Mouse (Mus musculus) retina, adult 2 months (tissue): ENCODE data around the gene Exd2.

ENCODE experiments used
- DNase-seq: peaks from one replicate; pipeline ENCODE4 v3.0.0-alpha.2; 2012; ENCODE audit warnings: low read depth, low spot score

Exd2 gene

GRCm38 (mm10) chr12:80495691-80496090 lies 32.8 kb downstream of the Exd2 start:
- DNase-seq = no peak

GRCm38 (mm10) chr12:80498356-80498755 lies 35.5 kb downstream of the Exd2 start:
- DNase-seq = no peak

GRCm38 (mm10) chr12:80500506-80500905 lies 37.6 kb downstream of the Exd2 start:
- no peak for DNase-seq

- DNase-seq = no peak
Measured at GRCm38 (mm10) chr12:80504718-80505117, 41.8 kb downstream of the Exd2 start.

- DNase-seq = no peak
Measured at GRCm38 (mm10) chr12:80507041-80507745, 44.3 kb downstream of the Exd2 start.

GRCm38 (mm10) chr12:80517977-80518376 lies 55.1 kb downstream of the Exd2 start, which contains the start of gene Galnt16:
TSS of gene Galnt16 (plus strand) at chr12:80518277.
- no peak for DNase-seq

GRCm38 (mm10) chr12:80518393-80518756 lies 55.5 kb downstream of the Exd2 start:
- no peak for DNase-seq

- no peak for DNase-seq
Measured at GRCm38 (mm10) chr12:80518757-80519620, 56.1 kb downstream of the Exd2 start.

GRCm38 (mm10) chr12:80519621-80520332 lies 56.9 kb downstream of the Exd2 start:
- DNase-seq = no peak

GRCm38 (mm10) chr12:80522006-80522405 lies 59.1 kb downstream of the Exd2 start:
- DNase-seq = no peak

GRCm38 (mm10) chr12:80524276-80524921 lies 61.5 kb downstream of the Exd2 start:
- no peak for DNase-seq

GRCm38 (mm10) chr12:80525513-80525912 lies 62.6 kb downstream of the Exd2 start:
- no peak for DNase-seq

GRCm38 (mm10) chr12:80526511-80526910 lies 63.6 kb downstream of the Exd2 start:
- DNase-seq = no peak

GRCm38 (mm10) chr12:80527727-80528389 lies 65.0 kb downstream of the Exd2 start:
- DNase-seq = no peak

GRCm38 (mm10) chr12:80530052-80530451 lies 67.2 kb downstream of the Exd2 start:
- DNase-seq = no peak

GRCm38 (mm10) chr12:80530630-80531029 lies 67.7 kb downstream of the Exd2 start:
- DNase-seq = no peak

- no peak for DNase-seq
Measured at GRCm38 (mm10) chr12:80531585-80531984, 68.7 kb downstream of the Exd2 start.

- no peak for DNase-seq
Measured at GRCm38 (mm10) chr12:80533876-80534275, 71.0 kb downstream of the Exd2 start.

- no peak for DNase-seq
Measured at GRCm38 (mm10) chr12:80537313-80537712, 74.4 kb downstream of the Exd2 start.

- no peak for DNase-seq
Measured at GRCm38 (mm10) chr12:80538311-80538710, 75.4 kb downstream of the Exd2 start.

GRCm38 (mm10) chr12:80545310-80545709 lies 82.4 kb downstream of the Exd2 start:
- no peak for DNase-seq
